Mouse (Mus musculus) stomach, embryonic 16.5 days (tissue): Measurements from ENCODE around the gene Dlgap1. TPM values are rescaled to one million over a fixed set of nuclear protein-coding genes. Genes with fewer than 3 reads are reported as not detected.

ENCODE experiments used
- ATAC-seq: fragments of 200-750 bp; cut with Nextera tagmentation; 2 replicates; pipeline ENCODE4 v1.8.0; 2017; ENCODE audit warnings: moderate number of reproducible peaks, moderate TSS enrichment; ENCODE audit not compliant: insufficient read depth, low FRiP score
- H3K27ac ChIP-seq: fragments of 300-500 bp; sonication (generic); 2 replicates; pipeline ENCODE4 v1.5.1; 2014; ENCODE audit warnings: low read length
- H3K27me3 ChIP-seq: fragments of 300-500 bp; sonication (generic); 2 replicates; pipeline ENCODE4 v1.6.1; 2014; ENCODE audit warnings: low read length, control low read depth, mixed read lengths; ENCODE audit not compliant: control insufficient read depth, insufficient read depth
- H3K36me3 ChIP-seq: fragments of 300-500 bp; sonication (generic); 2 replicates; pipeline ENCODE4 v1.6.1; 2014; ENCODE audit warnings: low read length; ENCODE audit not compliant: control insufficient read depth, insufficient read depth
- H3K4me1 ChIP-seq: fragments of 300-500 bp; sonication (generic); 2 replicates; pipeline ENCODE4 v1.6.1; 2014; ENCODE audit warnings: low read length, control low read depth, mixed read lengths; ENCODE audit not compliant: control insufficient read depth, insufficient read depth
- H3K4me2 ChIP-seq: fragments of 300-500 bp; sonication (generic); 2 replicates; pipeline ENCODE4 v1.6.1; 2014; ENCODE audit warnings: low read depth, low read length, mixed read lengths
- H3K4me3 ChIP-seq: fragments of 300-500 bp; sonication (generic); replicated peaks from 2 replicates; pipeline ENCODE4 v1.5.1; 2014; ENCODE audit warnings: mild to moderate bottlenecking, low read length
- H3K9ac ChIP-seq: fragments of 300-500 bp; sonication (generic); 2 replicates; pipeline ENCODE4 v1.6.1; 2014; ENCODE audit warnings: low read length
- H3K9me3 ChIP-seq: fragments of 300-500 bp; sonication (generic); replicated peaks from 2 replicates; pipeline ENCODE4 v1.6.1; 2016; ENCODE audit warnings: low read length, control low read depth; ENCODE audit not compliant: control insufficient read depth
- WGBS: fragments of 180-500 bp; shearing (Covaris S2); extraction: QIAGEN DNeasy Blood & Tissue Kit; methylation state at CpG from one replicate; pipeline ENCODE4 v1.1.7; 2014; 5-methylcytosine and 5-hydroxymethylcytosine counted together
- polyA plus RNA-seq: library from polyadenylated mRNA; unstranded; fragments of >200 nt; fragmentation: Nextera tagmentation; extraction: Ambion mirVana; gene quantifications from 2 replicates; pipeline ENCODE4 v1.2.1, GENCODE M21; 2015

Gene Dlgap1
- polyA plus RNA-seq, 1 experiment from 2014 or later = 3.2 TPM

- Histone ChIP-seq H3K4me1 (no peaks in the 10 kb centered on the region), H3K27ac (no peak overlapping the region), H3K36me3 (no peaks in the 10 kb centered on the region), H3K27me3 (no peaks in the 10 kb centered on the region), H3K4me2 (no peak overlapping the region), H3K4me3 (no peak overlapping the region), H3K9ac (no peak overlapping the region), H3K9me3 (no peaks in the 10 kb centered on the region)
- ATAC-seq = no peak
- WGBS = 75% methylated on average over 4 of the region's 4 CpGs
These were observed 378.5 kb downstream of the Dlgap1 start for GRCm38 (mm10) chr17:70347403-70347802.

- Histone ChIP-seq H3K27me3 (no peaks in the 10 kb centered on the region), H3K9ac (no peak overlapping the region), H3K9me3 (0 out of 2 replicates have a peak, but pooled peaks cover 6% of the 10 kb centered on the region), H3K4me1 (no peaks in the 10 kb centered on the region), H3K4me3 (no peak overlapping the region), H3K4me2 (no peak overlapping the region), H3K27ac (no peak overlapping the region), H3K36me3 (no peaks in the 10 kb centered on the region)
- ATAC-seq = no peak
- WGBS = 62% methylated on average over 3 of the region's 3 CpGs
These were observed 394.7 kb downstream of the Dlgap1 start for GRCm38 (mm10) chr17:70363561-70363960.

- H3K36me3 ChIP-seq = no peaks in the 10 kb centered on the region
- H3K9me3 ChIP-seq = 0 out of 2 replicates have a peak, but pooled peaks cover 6% of the 10 kb centered on the region
- no peak for ATAC-seq
- H3K27ac ChIP-seq = no peak overlapping the region
- no peak overlapping the region for H3K4me3 ChIP-seq
- no peak overlapping the region for H3K4me2 ChIP-seq
- H3K9ac ChIP-seq = no peak overlapping the region
- H3K27me3 ChIP-seq = no peaks in the 10 kb centered on the region
- 70% methylated on average over 1 of the region's 1 CpGs for WGBS
- H3K4me1 ChIP-seq = no peaks in the 10 kb centered on the region
These were observed 395.1 kb downstream of the Dlgap1 start for GRCm38 (mm10) chr17:70363971-70364370.

- Histone ChIP-seq H3K4me3 (no peak overlapping the region), H3K4me1 (no peaks in the 10 kb centered on the region), H3K27me3 (no peaks in the 10 kb centered on the region), H3K9ac (no peak overlapping the region), H3K36me3 (no peaks in the 10 kb centered on the region), H3K27ac (no peak overlapping the region), H3K4me2 (no peak overlapping the region), H3K9me3 (0 out of 2 replicates have a peak, but pooled peaks cover 6% of the 10 kb centered on the region)
- 68% methylated on average over 3 of the region's 3 CpGs for WGBS
- ATAC-seq = 0 out of 2 replicates have a peak, but pooled peaks have one; percentile 29
These were observed 400.3 kb downstream of the Dlgap1 start for GRCm38 (mm10) chr17:70369124-70369523.

GRCm38 (mm10) chr17:70377020-70377419 lies 408.1 kb downstream of the Dlgap1 start:
- H3K4me1 ChIP-seq = no peaks in the 10 kb centered on the region
- 74% methylated on average over 4 of the region's 4 CpGs for WGBS
- H3K27ac ChIP-seq = no peak overlapping the region
- no peak for ATAC-seq
- no peaks in the 10 kb centered on the region for H3K27me3 ChIP-seq
- no peak overlapping the region for H3K4me2 ChIP-seq
- H3K4me3 ChIP-seq = no peak overlapping the region
- H3K36me3 ChIP-seq = no peaks in the 10 kb centered on the region
- H3K9ac ChIP-seq = no peak overlapping the region
- H3K9me3 ChIP-seq = no peaks in the 10 kb centered on the region

GRCm38 (mm10) chr17:70388447-70388846 lies 419.6 kb downstream of the Dlgap1 start:
- no peak overlapping the region for H3K4me2 ChIP-seq
- H3K27ac ChIP-seq = no peak overlapping the region
- no peaks in the 10 kb centered on the region for H3K27me3 ChIP-seq
- 45% methylated on average over 1 of the region's 1 CpGs for WGBS
- H3K9me3 ChIP-seq = no peaks in the 10 kb centered on the region
- H3K36me3 ChIP-seq = no peaks in the 10 kb centered on the region
- H3K4me3 ChIP-seq = no peak overlapping the region
- H3K4me1 ChIP-seq = no peaks in the 10 kb centered on the region
- no peak for ATAC-seq
- no peak overlapping the region for H3K9ac ChIP-seq

GRCm38 (mm10) chr17:70397220-70397619 lies 428.3 kb downstream of the Dlgap1 start:
- Histone ChIP-seq H3K4me1 (no peaks in the 10 kb centered on the region), H3K27me3 (no peaks in the 10 kb centered on the region), H3K27ac (no peak overlapping the region), H3K36me3 (no peaks in the 10 kb centered on the region), H3K4me2 (no peak overlapping the region), H3K9ac (no peak overlapping the region), H3K4me3 (no peak overlapping the region), H3K9me3 (no peaks in the 10 kb centered on the region)
- no peak for ATAC-seq
- WGBS = 23% methylated on average over 3 of the region's 3 CpGs

- 54% methylated on average over 8 of the region's 8 CpGs for WGBS
- ATAC-seq = no peak
- Histone ChIP-seq H3K27ac (no peak overlapping the region), H3K27me3 (no peaks in the 10 kb centered on the region), H3K9me3 (no peaks in the 10 kb centered on the region), H3K4me1 (no peaks in the 10 kb centered on the region), H3K36me3 (no peaks in the 10 kb centered on the region), H3K4me3 (no peak overlapping the region), H3K4me2 (no peak overlapping the region), H3K9ac (no peak overlapping the region)
These were observed 428.8 kb downstream of the Dlgap1 start for GRCm38 (mm10) chr17:70397708-70398107.

GRCm38 (mm10) chr17:70401909-70402308 lies 433.0 kb downstream of the Dlgap1 start:
- no peak overlapping the region for H3K9ac ChIP-seq
- no peak overlapping the region for H3K4me3 ChIP-seq
- H3K27ac ChIP-seq = no peak overlapping the region
- ATAC-seq = no peak
- no peak overlapping the region for H3K4me2 ChIP-seq
- no peaks in the 10 kb centered on the region for H3K4me1 ChIP-seq
- no peaks in the 10 kb centered on the region for H3K9me3 ChIP-seq
- 24% methylated on average over 2 of the region's 2 CpGs for WGBS
- no peaks in the 10 kb centered on the region for H3K27me3 ChIP-seq
- no peaks in the 10 kb centered on the region for H3K36me3 ChIP-seq

- Histone ChIP-seq H3K27me3 (no peaks in the 10 kb centered on the region), H3K4me3 (no peak overlapping the region), H3K36me3 (no peaks in the 10 kb centered on the region), H3K27ac (no peak overlapping the region), H3K4me1 (no peaks in the 10 kb centered on the region), H3K9me3 (no peaks in the 10 kb centered on the region), H3K4me2 (no peak overlapping the region), H3K9ac (no peak overlapping the region)
- ATAC-seq = no peak
- 52% methylated on average over 10 of the region's 10 CpGs for WGBS
These were observed 434.9 kb downstream of the Dlgap1 start for GRCm38 (mm10) chr17:70403750-70404149.
